Mouse (Mus musculus): ENCODE data around the gene Klra9. TPM values are rescaled to one million over a fixed set of nuclear protein-coding genes. Genes with fewer than 3 reads are reported as not detected.
"Not testable (repeated sequence)": the region's sequence is repeated elsewhere in the genome, so short reads cannot be mapped to it uniquely, and the experiment has no call there.

Gene Klra9
- not detected for total RNA-seq (2022)

DNA sequence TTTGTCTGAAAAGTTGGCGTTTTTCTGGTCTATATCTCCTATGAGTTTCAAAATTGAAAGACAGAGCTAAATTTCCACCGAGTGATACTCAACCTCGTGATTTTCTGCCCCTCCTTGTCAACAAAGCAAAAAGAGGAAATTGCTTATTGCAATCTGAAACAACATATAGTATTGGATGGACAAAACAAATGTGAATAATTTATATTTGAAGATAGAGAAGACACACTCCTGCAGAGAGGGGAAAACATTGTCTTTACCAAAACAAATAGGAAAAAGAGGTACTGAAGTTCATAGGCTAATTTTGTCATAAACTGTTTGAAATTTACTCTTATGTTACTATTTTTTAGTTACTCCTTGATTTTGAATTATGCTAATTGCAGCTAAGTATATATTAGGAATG is at the start of gene Klra9:
Gene Klra9 (minus strand): TSS at position 101 of the 400 bp plus-strand sequence.
- DNase-seq (ENCODE audit: low spot score in 2 of 2), result not testable (repeated sequence)

DNA sequence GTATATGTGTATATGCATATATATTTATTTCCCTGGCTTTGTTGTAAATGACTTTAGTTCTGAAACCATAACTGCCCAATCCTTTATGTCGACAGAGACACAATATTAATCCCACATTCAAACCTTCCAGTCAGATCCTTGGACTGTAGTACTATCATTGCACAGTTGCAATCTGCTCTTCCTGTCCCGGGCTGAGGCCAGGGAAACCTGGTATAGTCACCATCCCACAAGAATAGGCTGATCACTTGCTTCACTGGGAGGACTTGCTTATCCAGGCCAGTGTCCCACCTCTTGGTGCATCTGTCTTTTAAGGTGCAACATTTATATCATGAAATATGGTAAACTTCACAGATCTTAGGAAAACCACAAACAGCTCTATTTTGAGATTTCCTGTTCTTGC is 44.6 kb upstream of the Klra9 start:
- no peak for DNase-seq (ENCODE audit: low spot score in 2 of 2)

DNA sequence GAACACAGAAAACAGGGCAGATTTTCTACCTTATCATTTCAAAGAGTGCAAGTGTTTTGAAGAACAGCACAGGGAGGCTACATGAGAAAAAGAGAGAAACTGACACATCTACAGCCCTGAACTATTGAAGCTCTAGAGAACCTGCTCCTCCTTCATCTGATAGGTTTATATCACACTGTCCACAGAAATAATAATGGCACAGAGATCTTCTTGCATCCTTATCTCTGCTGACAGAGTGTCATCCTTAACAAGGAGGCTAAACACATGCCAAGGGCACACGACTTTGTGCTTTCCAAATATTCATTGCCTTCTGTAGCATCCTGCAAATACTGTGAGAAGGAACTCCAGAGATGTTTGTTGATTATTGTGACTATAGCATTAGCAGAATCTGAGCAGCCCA is 43.7 kb upstream of the Klra9 start:
- DNase-seq (ENCODE audit: low spot score in 2 of 2), result no peak

DNA sequence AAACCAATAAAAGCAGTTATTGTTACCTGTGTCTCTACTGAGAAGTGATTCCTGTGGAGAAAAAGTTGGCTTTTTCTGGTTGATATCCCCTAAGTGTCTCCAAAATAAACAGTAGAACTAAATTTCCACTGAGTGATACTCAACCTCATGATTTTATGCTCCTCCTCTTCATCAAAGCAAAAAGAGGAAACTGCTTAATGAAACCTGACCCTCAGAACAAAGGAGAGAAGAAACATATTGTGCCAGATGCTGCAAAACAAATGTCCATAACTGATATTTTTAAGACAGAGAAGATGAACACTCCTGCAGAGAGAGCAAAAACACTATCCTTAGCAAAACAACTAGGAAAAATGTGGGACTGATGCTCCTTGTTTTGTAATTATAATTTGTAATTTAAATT is 40.3 kb upstream of the Klra9 start, which contains the start of gene Klra7:
Gene Klra7 (minus strand): TSS at position 101 of the 400 bp plus-strand sequence.
- DNase-seq (ENCODE audit: low spot score in 2 of 2), result no peak

DNA sequence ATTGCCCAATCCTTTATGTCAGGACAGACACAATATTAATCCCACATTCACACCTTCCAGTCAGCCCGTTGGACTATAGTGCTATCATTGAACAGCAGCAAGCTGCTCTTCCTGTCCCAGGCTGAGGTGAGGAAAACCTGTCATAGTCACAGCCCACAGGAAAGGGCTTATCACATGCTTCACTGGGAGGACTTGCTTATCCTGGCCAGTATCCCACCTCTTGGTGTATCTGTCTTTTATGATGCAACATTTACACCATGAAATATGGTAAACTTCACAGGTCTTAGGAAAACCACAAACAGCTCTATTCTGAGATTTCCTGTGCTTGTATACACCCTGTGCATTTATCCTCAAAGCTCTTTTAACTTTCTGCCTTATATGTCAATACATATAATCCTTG is 4.5 kb upstream of the Klra9 start:
- not testable (repeated sequence) for DNase-seq (ENCODE audit: low spot score in 2 of 2)

DNA sequence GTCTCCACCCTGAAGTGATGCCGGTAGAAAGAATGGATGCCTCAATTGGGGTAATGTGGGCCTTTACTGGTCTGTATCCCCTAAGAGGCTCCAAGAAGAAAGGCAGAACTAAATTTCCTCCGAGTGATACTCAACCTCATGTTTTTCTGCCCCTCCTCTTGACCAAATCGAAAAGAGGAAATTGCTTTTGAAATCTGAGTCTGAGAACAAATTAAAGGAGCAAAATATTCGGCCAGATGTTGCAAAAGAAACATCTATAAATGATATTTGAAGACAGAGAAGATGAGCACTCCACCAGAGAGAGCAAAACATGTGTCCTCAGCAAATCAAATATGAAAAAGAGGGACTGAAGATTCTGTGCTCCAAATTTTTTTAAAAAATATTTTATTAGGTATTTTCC is 63.1 kb downstream of the Klra9 start, which contains the start of gene Klra8:
Gene Klra8 (minus strand): TSS at position 101 of the 400 bp plus-strand sequence.
- DNase-seq (ENCODE audit: low spot score in 2 of 2), result not testable (repeated sequence)

Other genes with a start within 250 kb of the Klra9 start
- not detected for gene Klra6, start 166.2 kb downstream of the Klra9 start, total RNA-seq (2022)
- not detected for gene Klra4, start 125.8 kb downstream of the Klra9 start, total RNA-seq (2022)
- not detected for gene Klra8, start 63.2 kb downstream of the Klra9 start, total RNA-seq (2022)
- not detected for gene Klra7, start 40.2 kb upstream of the Klra9 start, total RNA-seq (2022)
- not detected for gene Klra10, start 88.8 kb upstream of the Klra9 start, total RNA-seq (2022)
- not detected for gene Klra3, start 144.5 kb upstream of the Klra9 start, total RNA-seq (2022)
- not detected for gene Klra1, start 193.8 kb upstream of the Klra9 start, total RNA-seq (2022)